Mouse (Mus musculus): ENCODE measurements at regions not wholly inside any gene's neighbourhood (a gene's known extent, or its start where the extent isn't known, plus 50 kb on each side); places are given as distances from the start of the nearest gene placed in this dataset.

DNA sequence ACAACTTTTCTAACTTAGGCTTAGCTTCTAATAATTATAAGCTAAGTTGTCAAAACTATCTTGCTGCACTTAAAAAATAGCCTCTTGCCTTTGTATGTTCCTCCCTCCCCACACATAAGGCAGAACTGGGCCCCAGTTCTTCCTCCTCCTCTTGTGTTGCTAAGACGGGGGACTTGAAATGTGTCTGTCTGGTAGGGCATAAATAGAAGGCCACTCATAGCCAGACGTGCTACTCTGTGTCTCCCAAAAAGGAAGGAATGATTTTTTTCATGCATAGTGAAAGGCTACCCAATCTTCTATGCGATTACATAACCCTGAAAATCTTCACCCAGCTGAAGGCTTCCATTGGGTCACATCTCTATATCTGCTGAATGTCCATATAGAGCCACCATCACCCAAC is 183.5 kb downstream of the Hsfy2 start:
- H3K4me3 ChIP-seq: no peak overlapping the region
- no peaks in the 10 kb centered on the region for H3K4me1 ChIP-seq (replicated peaks)
- no peak overlapping the region for H3K9ac ChIP-seq
- no peak overlapping the region for H3K4me2 ChIP-seq
- WGBS: 52% methylated on average over 3 of the region's 3 CpGs
- H3K27me3 ChIP-seq: no peaks in the 10 kb centered on the region
- no peak overlapping the region for H3K27ac ChIP-seq
- no peaks in the 10 kb centered on the region for H3K36me3 ChIP-seq
- H3K9me3 ChIP-seq (replicated peaks): no peaks in the 10 kb centered on the region
- no peak for ATAC-seq (replicated peaks; ENCODE audit: insufficient number of reproducible peaks, insufficient read depth, low FRiP score, low read depth)

DNA sequence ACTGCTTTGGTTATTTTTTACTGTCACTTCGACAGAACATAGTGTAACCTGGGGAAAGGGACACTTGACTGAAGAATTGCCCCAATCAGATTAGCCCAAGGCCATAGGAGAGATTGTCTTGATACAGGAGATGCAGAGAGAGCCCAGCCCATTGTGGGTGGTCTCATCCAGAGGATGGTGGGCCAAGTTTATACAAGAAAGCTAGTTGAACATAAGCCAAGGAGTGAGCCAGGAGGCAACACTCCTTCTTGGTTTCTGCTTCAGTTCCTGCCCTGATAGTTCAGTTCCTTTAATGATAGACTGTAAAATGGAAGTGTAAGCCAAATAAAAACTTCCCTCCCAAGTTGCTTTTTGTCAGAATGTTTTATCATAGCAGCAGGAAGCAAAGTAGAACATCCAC is 194.4 kb downstream of the Hsfy2 start:
- Histone ChIP-seq H3K36me3 (no peaks in the 10 kb centered on the region), H3K4me3 (no peak overlapping the region), H3K4me1 (replicated peaks) (no peaks in the 10 kb centered on the region), H3K4me2 (no peak overlapping the region), H3K9me3 (replicated peaks) (no peaks in the 10 kb centered on the region), H3K27me3 (no peaks in the 10 kb centered on the region), H3K27ac (no peak overlapping the region), H3K9ac (no peak overlapping the region)
- 63% methylated on average over 1 of the region's 1 CpGs for WGBS
- no peak for ATAC-seq (replicated peaks; ENCODE audit: insufficient number of reproducible peaks, insufficient read depth, low FRiP score, low read depth)

DNA sequence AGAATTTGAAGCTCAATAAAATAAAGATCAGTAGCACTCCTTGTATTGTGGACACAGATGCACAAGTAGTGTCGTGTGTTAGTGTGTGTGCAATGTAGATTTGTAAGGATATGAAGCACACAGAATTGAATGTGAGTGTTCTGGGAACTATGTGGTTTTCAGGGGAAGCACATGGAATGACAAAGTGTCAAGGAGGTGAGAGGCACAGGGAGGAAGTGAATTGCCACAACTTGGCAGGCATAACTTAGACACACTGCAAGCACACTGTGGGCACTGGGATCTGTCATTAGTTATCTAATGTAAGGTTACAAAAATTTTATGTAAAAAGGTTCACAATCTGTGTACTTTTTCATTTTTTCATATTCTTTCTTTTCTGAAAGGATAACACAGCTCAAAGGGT is 230.4 kb downstream of the Hsfy2 start:
- no peak for ATAC-seq (replicated peaks; ENCODE audit: insufficient number of reproducible peaks, insufficient read depth, low FRiP score, low read depth)
- no peaks in the 10 kb centered on the region for H3K27me3 ChIP-seq
- H3K9me3 ChIP-seq (replicated peaks): no peaks in the 10 kb centered on the region
- no peak overlapping the region for H3K4me2 ChIP-seq
- H3K4me1 ChIP-seq (replicated peaks): no peaks in the 10 kb centered on the region
- H3K9ac ChIP-seq: no peak overlapping the region
- WGBS: 71% methylated on average over 1 of the region's 1 CpGs
- no peak overlapping the region for H3K4me3 ChIP-seq
- H3K36me3 ChIP-seq: no peaks in the 10 kb centered on the region
- no peak overlapping the region for H3K27ac ChIP-seq

DNA sequence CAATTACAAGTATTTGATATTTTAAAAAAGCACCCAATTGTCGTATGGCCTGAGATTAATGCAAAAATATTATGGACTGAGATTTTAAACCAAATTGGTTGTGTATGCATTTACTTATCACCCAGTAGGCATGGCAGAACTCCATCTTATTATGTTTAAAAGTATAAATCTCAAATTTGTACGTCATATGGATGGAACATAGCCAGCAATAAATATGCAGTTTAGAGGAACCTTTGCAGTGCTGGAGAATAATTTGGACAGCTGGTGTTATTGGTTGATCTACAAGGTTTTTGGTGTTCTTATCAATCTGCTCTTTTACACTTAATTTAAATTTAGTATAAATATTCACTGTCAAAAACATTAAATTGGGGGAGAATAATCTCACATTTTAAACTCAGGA is 233.9 kb downstream of the Hsfy2 start:
- no peak overlapping the region for H3K4me2 ChIP-seq
- ATAC-seq (replicated peaks; ENCODE audit: insufficient number of reproducible peaks, insufficient read depth, low FRiP score, low read depth): no peak
- no peak overlapping the region for H3K4me3 ChIP-seq
- no peaks in the 10 kb centered on the region for H3K4me1 ChIP-seq (replicated peaks)
- no peaks in the 10 kb centered on the region for H3K9me3 ChIP-seq (replicated peaks)
- WGBS: 74% methylated on average over 2 of the region's 2 CpGs
- no peak overlapping the region for H3K9ac ChIP-seq
- H3K27ac ChIP-seq: no peak overlapping the region
- H3K36me3 ChIP-seq: no peaks in the 10 kb centered on the region
- H3K27me3 ChIP-seq: no peaks in the 10 kb centered on the region

DNA sequence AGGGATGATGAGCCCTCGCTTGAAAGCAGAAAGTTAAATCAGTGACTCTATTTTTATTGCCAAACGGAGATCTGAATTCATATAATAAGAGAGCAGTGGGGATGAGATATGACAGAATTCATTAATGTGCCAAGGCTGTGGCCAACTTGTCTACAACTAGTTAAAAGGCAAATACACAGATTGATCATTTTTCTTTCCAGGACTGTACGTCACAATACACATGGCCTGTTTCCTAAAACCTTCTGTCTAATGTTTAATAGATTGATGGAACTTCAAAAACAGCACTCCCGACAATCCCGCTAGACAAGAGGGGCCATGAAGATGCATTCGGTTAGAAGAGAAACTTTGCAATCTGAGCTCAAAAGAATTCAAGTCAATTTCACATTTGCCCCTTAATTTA is 241.4 kb downstream of the Hsfy2 start:
- Histone ChIP-seq H3K36me3 (no peaks in the 10 kb centered on the region), H3K27ac (no peak overlapping the region), H3K4me2 (no peak overlapping the region), H3K27me3 (no peaks in the 10 kb centered on the region), H3K4me1 (replicated peaks) (no peaks in the 10 kb centered on the region), H3K4me3 (no peak overlapping the region), H3K9ac (no peak overlapping the region), H3K9me3 (replicated peaks) (no peaks in the 10 kb centered on the region)
- no peak for ATAC-seq (replicated peaks; ENCODE audit: insufficient number of reproducible peaks, insufficient read depth, low FRiP score, low read depth)
- WGBS: 81% methylated on average over 6 of the region's 6 CpGs

DNA sequence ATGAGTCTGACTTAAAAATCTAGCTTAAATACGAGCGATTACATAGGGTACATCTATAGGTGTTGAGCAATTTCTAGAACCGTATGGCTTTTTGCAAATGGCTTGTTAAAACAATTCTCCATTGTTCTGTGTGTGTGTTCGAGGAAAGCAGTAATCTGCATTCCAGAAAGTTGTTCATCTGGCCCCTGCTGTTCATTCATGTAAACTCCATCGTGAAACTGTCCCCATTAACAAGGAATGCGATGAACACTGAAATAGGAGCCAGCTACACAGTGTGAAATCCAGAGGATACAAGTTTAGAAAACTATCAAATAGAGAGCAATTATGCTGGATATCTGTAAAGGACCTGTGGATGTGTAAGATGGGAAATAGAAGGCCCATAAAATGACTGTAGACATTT is 250.1 kb downstream of the Hsfy2 start:
- H3K4me2 ChIP-seq: no peak overlapping the region
- no peaks in the 10 kb centered on the region for H3K4me1 ChIP-seq (replicated peaks)
- WGBS: 60% methylated on average over 6 of the region's 6 CpGs
- ATAC-seq (replicated peaks; ENCODE audit: insufficient number of reproducible peaks, insufficient read depth, low FRiP score, low read depth): no peak
- H3K9me3 ChIP-seq (replicated peaks): no peaks in the 10 kb centered on the region
- H3K27me3 ChIP-seq: no peaks in the 10 kb centered on the region
- no peak overlapping the region for H3K9ac ChIP-seq
- H3K27ac ChIP-seq: no peak overlapping the region
- no peaks in the 10 kb centered on the region for H3K36me3 ChIP-seq
- no peak overlapping the region for H3K4me3 ChIP-seq

DNA sequence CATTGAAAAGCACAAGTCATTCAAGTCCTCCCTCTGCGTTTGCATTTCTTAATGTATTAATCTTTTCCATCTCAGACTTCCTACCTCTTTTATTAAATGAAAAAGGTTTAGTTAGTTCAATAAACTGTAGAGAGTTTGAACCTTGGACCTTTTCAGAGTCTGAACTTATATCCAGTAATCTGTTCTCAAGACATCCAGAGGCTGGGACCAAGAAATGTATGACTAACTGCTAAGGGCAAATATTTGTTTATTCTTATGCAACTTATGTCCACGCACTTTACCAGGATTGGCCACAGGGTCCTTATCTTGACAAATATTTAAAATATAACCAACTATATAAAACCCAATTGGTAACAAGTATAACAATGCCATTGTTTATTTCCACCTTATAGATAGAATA is 270.9 kb downstream of the Hsfy2 start:
- Histone ChIP-seq H3K4me1 (replicated peaks) (no peaks in the 10 kb centered on the region), H3K27ac (no peak overlapping the region), H3K9me3 (replicated peaks) (no peaks in the 10 kb centered on the region), H3K4me3 (no peak overlapping the region), H3K4me2 (no peak overlapping the region), H3K27me3 (no peaks in the 10 kb centered on the region), H3K36me3 (no peaks in the 10 kb centered on the region), H3K9ac (no peak overlapping the region)
- ATAC-seq (replicated peaks; ENCODE audit: insufficient number of reproducible peaks, insufficient read depth, low FRiP score, low read depth): no peak
- whole genome bisulfite sequencing: 86% methylated on average over 2 of the region's 2 CpGs

DNA sequence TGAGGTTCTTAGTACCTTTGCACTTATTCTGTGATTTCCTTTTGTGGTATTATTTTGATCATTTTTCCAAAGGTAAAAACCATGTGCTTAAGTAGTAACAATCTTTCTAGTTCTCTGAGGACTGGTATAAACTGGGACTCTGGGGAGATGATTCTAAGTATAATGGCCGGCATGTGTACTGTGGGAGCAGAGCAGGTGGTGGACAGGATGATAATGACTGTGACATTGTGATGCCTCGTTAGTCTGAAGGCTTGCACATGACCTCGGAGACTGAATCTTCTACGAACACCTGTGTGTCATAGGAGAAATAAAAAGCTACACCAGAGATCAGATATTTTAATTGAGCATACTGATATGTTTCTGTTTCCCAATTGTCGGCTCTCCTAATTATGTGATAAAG is 276.4 kb downstream of the Hsfy2 start:
- no peak overlapping the region for H3K27ac ChIP-seq
- no peaks in the 10 kb centered on the region for H3K4me1 ChIP-seq (replicated peaks)
- 75% methylated on average over 5 of the region's 5 CpGs for WGBS
- no peaks in the 10 kb centered on the region for H3K36me3 ChIP-seq
- ATAC-seq (replicated peaks; ENCODE audit: insufficient number of reproducible peaks, insufficient read depth, low FRiP score, low read depth): no peak
- no peak overlapping the region for H3K4me3 ChIP-seq
- no peaks in the 10 kb centered on the region for H3K27me3 ChIP-seq
- H3K4me2 ChIP-seq: no peak overlapping the region
- H3K9me3 ChIP-seq (replicated peaks): no peaks in the 10 kb centered on the region
- H3K9ac ChIP-seq: no peak overlapping the region

DNA sequence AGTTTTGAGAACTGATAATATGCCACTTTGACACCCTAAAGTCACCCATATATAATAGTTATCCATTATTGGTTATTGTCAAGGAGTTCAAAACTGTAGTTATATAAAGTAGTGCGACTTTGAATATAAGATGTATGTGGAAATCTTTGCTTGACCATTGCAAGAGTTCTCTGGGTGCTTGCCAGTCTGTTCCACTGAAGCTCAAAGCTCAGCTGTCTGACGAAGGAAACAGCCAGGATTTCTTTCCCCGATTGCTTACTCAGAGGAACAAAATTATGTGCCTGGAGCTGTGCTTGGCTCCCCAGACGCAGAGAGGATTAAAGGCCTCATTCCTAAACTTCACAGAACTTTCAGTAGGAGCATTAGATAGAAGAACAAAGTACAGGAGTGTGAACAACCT is 290.6 kb downstream of the Hsfy2 start:
- H3K9ac ChIP-seq: no peak overlapping the region
- H3K36me3 ChIP-seq: no peaks in the 10 kb centered on the region
- no peak overlapping the region for H3K27ac ChIP-seq
- no peak overlapping the region for H3K4me2 ChIP-seq
- WGBS: 62% methylated on average over 4 of the region's 4 CpGs
- no peaks in the 10 kb centered on the region for H3K9me3 ChIP-seq (replicated peaks)
- no peak overlapping the region for H3K4me3 ChIP-seq
- H3K4me1 ChIP-seq (replicated peaks): no peaks in the 10 kb centered on the region
- ATAC-seq (replicated peaks; ENCODE audit: insufficient number of reproducible peaks, insufficient read depth, low FRiP score, low read depth): no peak
- H3K27me3 ChIP-seq: no peaks in the 10 kb centered on the region

DNA sequence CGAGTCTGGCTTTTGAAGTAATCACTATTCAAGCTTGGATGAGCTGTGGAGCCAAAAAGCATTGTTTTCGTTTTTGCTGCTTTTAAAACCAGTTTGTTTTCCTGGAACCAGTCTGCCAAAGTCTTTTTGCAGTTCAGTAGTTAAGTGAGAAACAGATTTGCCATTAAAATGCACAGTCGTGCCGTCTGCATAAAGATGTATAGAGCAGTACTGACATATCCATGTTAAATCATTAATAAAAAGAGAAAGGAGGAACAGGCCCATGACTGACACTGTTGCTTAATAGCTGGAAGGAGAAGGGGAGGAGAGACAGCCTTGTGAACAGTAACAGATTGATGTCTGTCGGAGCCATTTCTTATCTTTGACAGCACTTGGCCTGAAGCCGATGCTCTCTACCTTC is 292.3 kb downstream of the Hsfy2 start:
- Histone ChIP-seq H3K27ac (no peak overlapping the region), H3K27me3 (no peaks in the 10 kb centered on the region), H3K4me2 (no peak overlapping the region), H3K4me3 (no peak overlapping the region), H3K36me3 (no peaks in the 10 kb centered on the region), H3K9me3 (replicated peaks) (no peaks in the 10 kb centered on the region), H3K9ac (no peak overlapping the region), H3K4me1 (replicated peaks) (no peaks in the 10 kb centered on the region)
- no peak for ATAC-seq (replicated peaks; ENCODE audit: insufficient number of reproducible peaks, insufficient read depth, low FRiP score, low read depth)
- 59% methylated on average over 6 of the region's 6 CpGs for WGBS

DNA sequence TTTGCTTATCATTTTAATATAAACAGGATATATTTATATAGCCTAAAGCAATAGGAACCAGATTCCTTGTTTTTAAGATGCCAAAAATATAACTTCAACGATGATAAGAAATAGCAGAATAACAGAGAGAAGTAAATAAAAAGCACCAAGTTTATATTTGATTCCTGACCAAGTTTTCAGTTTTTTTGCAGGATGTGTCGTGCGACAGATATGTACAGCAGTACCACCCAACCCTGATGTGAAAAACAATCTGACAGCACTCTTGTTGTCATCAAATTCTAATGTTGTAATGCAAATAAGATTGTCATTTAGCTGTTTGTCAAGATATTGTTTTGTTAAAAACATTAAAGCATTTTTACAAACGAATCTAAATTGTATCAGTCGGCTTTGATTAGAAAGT is 309.9 kb downstream of the Hsfy2 start:
- no peak for ATAC-seq (replicated peaks; ENCODE audit: insufficient number of reproducible peaks, insufficient read depth, low FRiP score, low read depth)

DNA sequence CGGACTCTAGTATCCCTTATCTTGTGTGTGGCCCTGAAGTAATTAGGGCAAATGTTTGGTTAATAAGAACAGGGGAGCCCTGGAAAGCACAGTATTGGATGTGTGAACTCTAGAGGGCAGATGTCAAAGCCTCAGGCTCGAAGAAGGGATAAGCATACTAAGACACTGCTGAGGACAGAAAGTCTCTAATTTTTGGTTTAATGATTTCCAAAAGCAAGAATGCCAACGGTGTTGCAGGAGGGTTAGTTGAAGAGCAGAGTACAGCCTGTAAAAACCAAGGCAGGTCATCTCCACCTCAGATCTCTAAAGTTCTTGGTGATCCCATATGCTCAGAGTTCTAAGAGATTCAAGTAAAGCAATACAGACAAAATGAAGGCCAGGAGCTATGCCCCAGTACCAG is 328.6 kb downstream of the Hsfy2 start:
- 66% methylated on average over 3 of the region's 3 CpGs for WGBS
- H3K9ac ChIP-seq: no peak overlapping the region
- no peak for ATAC-seq (replicated peaks; ENCODE audit: insufficient number of reproducible peaks, insufficient read depth, low FRiP score, low read depth)

More for the DNA sequence above, 309.9 kb downstream of the Hsfy2 start:
- no peak overlapping the region for H3K4me2 ChIP-seq
- no peak overlapping the region for H3K4me3 ChIP-seq
- no peak overlapping the region for H3K27ac ChIP-seq
- WGBS: 76% methylated on average over 5 of the region's 5 CpGs
- H3K27me3 ChIP-seq: no peaks in the 10 kb centered on the region
- H3K36me3 ChIP-seq: no peaks in the 10 kb centered on the region
- no peaks in the 10 kb centered on the region for H3K4me1 ChIP-seq (replicated peaks)
- H3K9me3 ChIP-seq (replicated peaks): no peaks in the 10 kb centered on the region
- H3K9ac ChIP-seq: no peak overlapping the region

DNA sequence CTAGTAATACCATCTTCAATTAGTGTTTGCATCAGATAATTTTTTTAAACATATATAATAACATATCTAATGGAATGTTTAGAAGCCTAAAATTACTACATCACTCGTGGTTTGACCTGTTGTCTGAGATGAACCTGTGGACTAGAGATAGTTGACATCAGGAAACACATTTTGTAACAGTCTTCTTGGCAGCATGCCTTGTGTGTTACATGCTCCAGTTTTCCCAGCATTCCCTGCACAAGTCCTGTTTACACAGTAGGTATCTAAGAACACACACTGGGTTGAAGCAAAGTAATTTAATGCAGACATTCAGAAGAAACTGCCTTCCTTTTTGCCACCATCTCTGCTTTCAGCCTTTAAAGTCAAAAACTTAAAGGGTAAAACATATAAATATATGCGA is 342.8 kb downstream of the Hsfy2 start:
- no peak overlapping the region for H3K4me3 ChIP-seq
- no peaks in the 10 kb centered on the region for H3K9me3 ChIP-seq (replicated peaks)
- H3K4me1 ChIP-seq (replicated peaks): no peaks in the 10 kb centered on the region; the same call in 1 of the 2 replicates
- H3K27me3 ChIP-seq: no peaks in the 10 kb centered on the region
- H3K4me2 ChIP-seq: no peak overlapping the region
- no peak overlapping the region for H3K9ac ChIP-seq
- no peak for ATAC-seq (replicated peaks; ENCODE audit: insufficient number of reproducible peaks, insufficient read depth, low FRiP score, low read depth)
- H3K36me3 ChIP-seq: no peaks in the 10 kb centered on the region
- 56% methylated on average over 2 of the region's 2 CpGs for WGBS
- no peak overlapping the region for H3K27ac ChIP-seq

More for the DNA sequence above, 328.6 kb downstream of the Hsfy2 start:
- H3K36me3 ChIP-seq: no peaks in the 10 kb centered on the region
- H3K4me3 ChIP-seq: no peak overlapping the region
- no peak overlapping the region for H3K4me2 ChIP-seq
- H3K9me3 ChIP-seq (replicated peaks): no peaks in the 10 kb centered on the region
- no peak overlapping the region for H3K27ac ChIP-seq
- no peaks in the 10 kb centered on the region for H3K27me3 ChIP-seq
- no peaks in the 10 kb centered on the region for H3K4me1 ChIP-seq (replicated peaks)
